Mouse (Mus musculus) intestine, postnatal 0 days (tissue): ENCODE data around the gene Psmc5. TPM values are rescaled to one million over a fixed set of nuclear protein-coding genes. Genes with fewer than 3 reads are reported as not detected.
"Not testable (repeated sequence)": the region's sequence is repeated elsewhere in the genome, so short reads cannot be mapped to it uniquely, and the experiment has no call there.

Experiments
- ATAC-seq: fragments of 200-750 bp; cut with Nextera tagmentation; 2 replicates; pipeline ENCODE4 v1.8.0; 2017; ENCODE audit warnings: mild to moderate bottlenecking, moderate TSS enrichment, moderate library complexity
- H3K27ac ChIP-seq: fragments of 300-500 bp; sonication (generic); 2 replicates; pipeline ENCODE4 v1.5.1; 2014; ENCODE audit warnings: mild to moderate bottlenecking, low read depth, low read length, moderate library complexity
- H3K27me3 ChIP-seq: fragments of 300-500 bp; sonication (generic); replicated peaks from 2 replicates; pipeline ENCODE4 v1.6.1; 2014; ENCODE audit warnings: low read length, mixed read lengths; ENCODE audit not compliant: control insufficient read depth, insufficient read depth
- H3K36me3 ChIP-seq: fragments of 300-500 bp; sonication (generic); 2 replicates; pipeline ENCODE4 v1.6.1; 2014; ENCODE audit warnings: mild to moderate bottlenecking, moderate library complexity; ENCODE audit not compliant: control insufficient read depth, insufficient read depth
- H3K4me1 ChIP-seq: fragments of 300-500 bp; sonication (generic); replicated peaks from 2 replicates; pipeline ENCODE4 v1.6.1; 2014; ENCODE audit warnings: antibody characterized with exemption, low read length, mixed read lengths; ENCODE audit not compliant: control insufficient read depth, insufficient read depth
- H3K4me2 ChIP-seq: fragments of 300-500 bp; sonication (generic); replicated peaks from 2 replicates; pipeline ENCODE4 v1.6.1; 2014; ENCODE audit warnings: low read depth, mild to moderate bottlenecking, moderate library complexity
- H3K4me3 ChIP-seq: fragments of 300-500 bp; sonication (generic); 2 replicates; pipeline ENCODE4 v1.5.1; 2014; ENCODE audit warnings: low read depth, low read length
- H3K9ac ChIP-seq: fragments of 300-500 bp; sonication (generic); 2 replicates; pipeline ENCODE4 v1.6.1; 2014; ENCODE audit warnings: mild to moderate bottlenecking, low read depth, low read length
- H3K9me3 ChIP-seq: fragments of 300-500 bp; sonication (generic); 2 replicates; pipeline ENCODE4 v1.6.1; 2016; ENCODE audit warnings: mixed run types; ENCODE audit not compliant: control insufficient read depth
- CTCF ChIP-seq: sonication (generic); IDR thresholded peaks from 2 replicates; pipeline ENCODE4 v1.5.1; 2016; ENCODE audit warnings: low read depth, mild to moderate bottlenecking, control low read depth, antibody characterized with exemption, moderate library complexity
- WGBS: fragments of 180-500 bp; shearing (Covaris S2); extraction: QIAGEN DNeasy Blood & Tissue Kit; methylation state at CpG from one replicate; pipeline ENCODE4 v1.1.7; 2014; 5-methylcytosine and 5-hydroxymethylcytosine counted together
- polyA plus RNA-seq: library from polyadenylated mRNA; unstranded; fragments of >200 nt; fragmentation: Nextera tagmentation; extraction: Ambion mirVana; gene quantifications from 2 replicates; pipeline ENCODE4 v1.2.1, GENCODE M21; 2015

The Psmc5 gene
- polyA plus RNA-seq, 1 experiment from 2014 or later, result 160 TPM

- H3K4me2 ChIP-seq, result peak within 1 kb of the TSS; percentile 68
- peak within 1 kb of the TSS; percentile 97 for H3K9ac ChIP-seq
- no peaks in the 10 kb centered on the region for H3K27me3 ChIP-seq
- peaks cover 3% of the 10 kb centered on the region; the same call in 1 of the 2 replicates for H3K36me3 ChIP-seq
- ATAC-seq, result peak; percentile 93
- 0 out of 2 replicates have a peak, but pooled peaks cover 5% of the 10 kb centered on the region for H3K4me1 ChIP-seq
- H3K27ac ChIP-seq, result peak within 1 kb of the TSS; percentile 96
- H3K4me3 ChIP-seq, result peak within 1 kb of the TSS; percentile 93
- TF ChIP-seq CTCF, result no peak
- H3K9me3 ChIP-seq, result no peaks in the 10 kb centered on the region
- WGBS, result under 1% methylated on average over 70 of the region's 70 CpGs
Measured at GRCm38 (mm10) chr11:106216730-106217490, 39.0 kb upstream of the Psmc5 start, which contains the start of gene Ddx42. TSS of gene Ddx42 (plus strand) at chr11:106216926.

DNA sequence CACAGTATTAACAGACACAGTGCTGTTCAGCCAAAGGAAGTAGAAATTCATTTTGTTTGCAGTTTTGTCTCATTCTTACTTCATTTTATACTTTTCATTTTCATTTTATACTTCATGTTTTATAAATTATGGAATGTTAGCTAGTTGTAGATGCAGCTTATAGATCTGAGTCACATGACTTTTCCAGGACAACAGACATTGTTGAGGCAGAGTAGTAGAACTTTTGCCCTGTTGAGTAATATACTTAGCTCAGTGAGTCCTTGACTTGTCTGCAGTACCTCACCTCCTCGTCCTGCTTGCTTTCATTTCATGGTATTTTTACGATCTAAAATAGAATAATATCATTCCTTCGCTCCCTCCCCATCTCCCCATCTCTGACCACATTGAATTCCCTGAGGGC, 35.4 kb upstream of the Psmc5 start:
- Histone ChIP-seq H3K4me1 (0 out of 2 replicates have a peak, but pooled peaks cover 7% of the 10 kb centered on the region), H3K4me2 (peak overlapping the region; percentile 42), H3K27me3 (no peaks in the 10 kb centered on the region), H3K36me3 (peaks cover 14% of the 10 kb centered on the region), H3K9ac (no peak overlapping the region), H3K4me3 (no peak overlapping the region), H3K27ac (no peak overlapping the region), H3K9me3 (no peaks in the 10 kb centered on the region)
- no peak for ATAC-seq
- 50% methylated on average over 3 of the region's 3 CpGs for WGBS
- no peak for TF ChIP-seq CTCF

DNA sequence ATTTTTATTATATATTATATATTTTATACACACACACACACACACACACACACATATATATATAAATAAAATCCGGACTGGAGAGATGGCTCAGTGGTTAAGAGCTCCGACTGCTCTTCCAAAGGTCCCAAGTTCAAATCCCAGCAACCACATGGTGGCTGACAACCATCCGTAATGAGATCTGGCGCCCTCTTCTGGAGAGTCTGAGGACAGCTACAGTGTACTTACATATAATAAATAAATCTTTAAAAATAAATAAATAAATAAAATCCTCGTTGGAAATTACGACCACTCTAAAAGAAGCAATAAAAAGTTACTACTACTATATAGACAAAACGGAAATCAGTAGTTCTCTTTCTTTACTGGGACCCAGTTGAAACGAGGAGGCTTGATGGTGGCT, 22.0 kb upstream of the Psmc5 start:
- not testable (repeated sequence) for H3K4me3 ChIP-seq, H3K27ac ChIP-seq, H3K9ac ChIP-seq, H3K9me3 ChIP-seq, ATAC-seq, H3K4me2 ChIP-seq, H3K4me1 ChIP-seq, H3K27me3 ChIP-seq
- peak; percentile 38 for TF ChIP-seq CTCF
- H3K36me3 ChIP-seq, result peaks cover 52% of the 10 kb centered on the region
- 72% methylated on average over 8 of the region's 8 CpGs for WGBS

- peaks cover 96% of the 10 kb centered on the region for H3K36me3 ChIP-seq
- TF ChIP-seq CTCF, result peak; percentile 56
- H3K9me3 ChIP-seq, result 0 out of 2 replicates have a peak, but pooled peaks cover 4% of the 10 kb centered on the region
- no peak overlapping the region for H3K9ac ChIP-seq
- H3K4me2 ChIP-seq, result no peak overlapping the region
- H3K27ac ChIP-seq, result no peak overlapping the region; the same call in 1 of the 2 replicates
- H3K4me3 ChIP-seq, result no peak overlapping the region
- ATAC-seq, result no peak
- H3K4me1 ChIP-seq, result no peaks in the 10 kb centered on the region
- H3K27me3 ChIP-seq, result no peaks in the 10 kb centered on the region
- WGBS, result 96% methylated on average over 1 of the region's 1 CpGs
Measured at GRCm38 (mm10) chr11:106246834-106247233, 9.1 kb upstream of the Psmc5 start.

DNA sequence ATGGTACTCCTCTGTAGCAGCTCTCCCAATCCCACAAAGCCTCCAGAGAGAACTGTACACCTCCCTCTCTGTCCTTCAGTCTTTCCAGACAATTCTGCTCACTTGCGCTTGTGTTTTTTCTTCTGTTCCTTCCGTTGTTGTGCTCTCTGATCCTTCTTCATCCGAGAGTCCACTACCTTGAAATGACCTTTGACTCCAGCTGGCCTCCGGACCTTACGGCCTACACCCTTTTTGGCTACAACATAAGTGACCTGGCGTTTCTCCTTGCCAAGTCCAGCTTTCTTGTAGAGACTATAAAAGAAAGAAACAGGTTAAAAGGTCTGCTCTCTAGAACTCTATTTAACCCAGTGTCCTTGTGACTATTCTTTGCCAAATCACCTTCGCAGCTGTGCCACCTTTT, 6.6 kb upstream of the Psmc5 start:
- no peak for ATAC-seq
- Histone ChIP-seq H3K9ac (no peak overlapping the region), H3K27me3 (no peaks in the 10 kb centered on the region), H3K36me3 (peaks cover 84% of the 10 kb centered on the region), H3K4me2 (no peak overlapping the region), H3K4me1 (no peaks in the 10 kb centered on the region), H3K27ac (no peak overlapping the region), H3K4me3 (no peak overlapping the region), H3K9me3 (0 out of 2 replicates have a peak, but pooled peaks cover 4% of the 10 kb centered on the region)
- TF ChIP-seq CTCF, result no peak
- 78% methylated on average over 7 of the region's 7 CpGs for WGBS

DNA sequence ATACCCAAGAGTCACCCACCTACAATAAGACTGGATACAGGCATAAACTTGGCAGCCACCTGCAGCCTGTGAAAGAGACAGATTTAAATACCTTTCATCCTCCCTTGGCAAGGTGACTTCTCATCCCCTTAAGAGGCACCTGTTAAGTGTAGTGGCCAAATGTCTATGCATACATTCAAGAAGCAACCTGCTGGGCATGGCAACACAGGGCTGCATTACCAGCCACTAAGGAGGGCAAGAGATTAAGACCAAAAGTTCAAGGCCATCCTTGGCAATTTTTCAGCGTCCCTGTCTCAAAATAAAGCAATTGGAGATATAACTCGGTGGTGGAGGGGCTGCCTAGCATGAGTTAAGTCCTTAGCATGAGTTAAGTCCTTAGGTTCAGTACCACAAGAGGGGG, 1.2 kb upstream of the Psmc5 start:
- H3K27ac ChIP-seq, result no peak overlapping the region
- H3K4me3 ChIP-seq, result peak overlapping the region; percentile 83
- WGBS, result 8% methylated on average over 2 of the region's 2 CpGs
- TF ChIP-seq CTCF, result no peak
- H3K4me1 ChIP-seq, result peaks cover 8% of the 10 kb centered on the region; the same call in 1 of the 2 replicates
- H3K27me3 ChIP-seq, result no peaks in the 10 kb centered on the region
- H3K4me2 ChIP-seq, result peak overlapping the region; percentile 84
- peaks cover 41% of the 10 kb centered on the region for H3K36me3 ChIP-seq
- peak overlapping the region; percentile 75 for H3K9ac ChIP-seq
- no peaks in the 10 kb centered on the region for H3K9me3 ChIP-seq
- ATAC-seq, result no peak
